Mouse (Mus musculus) midbrain, embryonic 13.5 days (tissue): Measurements from ENCODE around the gene Prr14. TPM values are rescaled to one million over a fixed set of nuclear protein-coding genes. Genes with fewer than 3 reads are reported as not detected.
A peak's percentile ranks its signal among the peaks of the same experiment; 100 is the strongest.
"Not testable (repeated sequence)": the region's sequence is repeated elsewhere in the genome, so short reads cannot be mapped to it uniquely, and the experiment has no call there.

Experiments
- ATAC-seq: fragments of 200-750 bp; cut with Nextera tagmentation; 2 replicates; pipeline ENCODE4 v1.8.0; 2017; ENCODE audit warnings: mild to moderate bottlenecking, moderate TSS enrichment, moderate library complexity
- H3K27ac ChIP-seq: fragments of 300-500 bp; sonication (generic); 2 replicates; pipeline ENCODE4 v1.5.1; 2015; ENCODE audit warnings: inconsistent platforms, mild to moderate bottlenecking, moderate library complexity
- H3K27me3 ChIP-seq: fragments of 300-500 bp; sonication (generic); 2 replicates; pipeline ENCODE4 v1.6.1; 2015; ENCODE audit warnings: mild to moderate bottlenecking, inconsistent platforms
- H3K36me3 ChIP-seq: fragments of 300-500 bp; sonication (generic); 2 replicates; pipeline ENCODE4 v1.6.1; 2015; ENCODE audit warnings: mild to moderate bottlenecking, inconsistent platforms
- H3K4me1 ChIP-seq: fragments of 300-500 bp; sonication (generic); replicated peaks from 2 replicates; pipeline ENCODE4 v1.6.1; 2015; ENCODE audit warnings: inconsistent platforms
- H3K4me2 ChIP-seq: fragments of 300-500 bp; sonication (generic); replicated peaks from 2 replicates; pipeline ENCODE4 v1.6.1; 2015; ENCODE audit warnings: moderate library complexity, mild to moderate bottlenecking, inconsistent platforms
- H3K4me3 ChIP-seq: fragments of 300-500 bp; sonication (generic); replicated peaks from 2 replicates; pipeline ENCODE4 v1.5.1; 2015; ENCODE audit warnings: mild to moderate bottlenecking, inconsistent platforms
- H3K9ac ChIP-seq: fragments of 300-500 bp; sonication (generic); replicated peaks from 2 replicates; pipeline ENCODE4 v1.6.1; 2015; ENCODE audit warnings: mild to moderate bottlenecking, inconsistent platforms
- H3K9me3 ChIP-seq: fragments of 300-500 bp; sonication (generic); 2 replicates; pipeline ENCODE4 v1.6.1; 2016; ENCODE audit warnings: mild to moderate bottlenecking, inconsistent platforms
- WGBS: fragments of 180-500 bp; shearing (Covaris S2); methylation state at CpG from one replicate; pipeline ENCODE4 v1.1.7; 2015; 5-methylcytosine and 5-hydroxymethylcytosine counted together
- polyA plus RNA-seq: library from polyadenylated mRNA; unstranded; fragments of >200 nt; fragmentation: Nextera tagmentation; extraction: Ambion mirVana; gene quantifications from 2 replicates; pipeline ENCODE4 v1.2.1, GENCODE M21; 2015

Gene Prr14
- polyA plus RNA-seq, 1 experiment from 2014 or later: 52.3 TPM

- Histone ChIP-seq H3K4me1 (peaks cover 42% of the 10 kb centered on the region), H3K4me3 (no peak overlapping the region), H3K27me3 (no peaks in the 10 kb centered on the region), H3K9ac (peak overlapping the region; percentile 7; the same call in 1 of the 2 replicates), H3K9me3 (no peaks in the 10 kb centered on the region), H3K36me3 (peaks cover 44% of the 10 kb centered on the region), H3K4me2 (no peak overlapping the region), H3K27ac (no peak overlapping the region)
- ATAC-seq: no peak
- 99% methylated on average over 2 of the region's 2 CpGs for whole genome bisulfite sequencing
These were observed 6.4 kb upstream of the Prr14 start for GRCm38 (mm10) chr7:127453056-127453455.

DNA sequence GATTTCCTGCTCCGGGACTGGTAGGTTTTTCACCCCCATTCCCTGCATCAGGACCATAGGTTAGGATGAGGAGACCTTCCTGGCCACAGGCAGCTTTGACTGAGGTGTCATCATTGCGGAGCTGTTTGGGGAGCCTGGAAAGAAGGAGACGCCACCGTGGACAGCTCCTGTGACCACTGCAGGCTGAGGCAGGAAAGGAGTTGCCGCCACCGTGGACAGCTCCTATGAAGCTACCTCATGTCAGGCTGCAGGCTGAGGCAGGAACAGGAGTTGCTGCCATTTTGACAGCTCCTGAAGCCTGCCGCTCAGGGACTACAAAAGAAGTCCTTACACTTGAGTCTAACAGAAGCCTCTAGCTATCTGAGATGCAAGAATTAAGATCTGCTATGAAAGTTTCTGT lies 4.5 kb upstream of the Prr14 start:
- ATAC-seq: no peak
- Histone ChIP-seq H3K9me3 (no peaks in the 10 kb centered on the region), H3K27me3 (no peaks in the 10 kb centered on the region), H3K9ac (no peak overlapping the region), H3K4me1 (peaks cover 36% of the 10 kb centered on the region), H3K4me2 (no peak overlapping the region), H3K4me3 (no peak overlapping the region), H3K36me3 (peaks cover 52% of the 10 kb centered on the region), H3K27ac (no peak overlapping the region)
- 99% methylated on average over 7 of the region's 7 CpGs for WGBS

GRCm38 (mm10) chr7:127458371-127459122 lies 864 bp upstream of the Prr14 start:
- H3K27me3 ChIP-seq, H3K4me3 ChIP-seq, H3K9ac ChIP-seq, H3K4me1 ChIP-seq, H3K27ac ChIP-seq, H3K9me3 ChIP-seq, ATAC-seq, H3K4me2 ChIP-seq: not testable (repeated sequence)
- peaks cover 54% of the 10 kb centered on the region for H3K36me3 ChIP-seq
- WGBS: 84% methylated on average over 3 of the region's 3 CpGs

GRCm38 (mm10) chr7:127465191-127465590 lies 5.8 kb downstream of the Prr14 start:
- Histone ChIP-seq H3K4me2 (no peak overlapping the region), H3K27me3 (no peaks in the 10 kb centered on the region), H3K9me3 (no peaks in the 10 kb centered on the region), H3K4me3 (no peak overlapping the region), H3K9ac (no peak overlapping the region), H3K4me1 (peaks cover 11% of the 10 kb centered on the region), H3K36me3 (peaks cover 49% of the 10 kb centered on the region), H3K27ac (no peak overlapping the region)
- 93% methylated on average over 3 of the region's 3 CpGs for WGBS
- no peak for ATAC-seq

GRCm38 (mm10) chr7:127465670-127466069 lies 6.3 kb downstream of the Prr14 start:
- WGBS: 96% methylated on average over 2 of the region's 2 CpGs
- not testable (repeated sequence) for H3K4me2 ChIP-seq, ATAC-seq, H3K9ac ChIP-seq, H3K9me3 ChIP-seq, H3K4me3 ChIP-seq, H3K27ac ChIP-seq, H3K27me3 ChIP-seq
- peaks cover 45% of the 10 kb centered on the region for H3K36me3 ChIP-seq
- H3K4me1 ChIP-seq: peaks cover 11% of the 10 kb centered on the region

GRCm38 (mm10) chr7:127466606-127467005 lies 7.2 kb downstream of the Prr14 start:
- Histone ChIP-seq H3K4me1 (peaks cover 11% of the 10 kb centered on the region), H3K27me3 (no peaks in the 10 kb centered on the region), H3K9ac (no peak overlapping the region), H3K4me3 (no peak overlapping the region), H3K36me3 (peaks cover 39% of the 10 kb centered on the region), H3K4me2 (no peak overlapping the region), H3K9me3 (no peaks in the 10 kb centered on the region), H3K27ac (no peak overlapping the region)
- no peak for ATAC-seq
- 96% methylated on average over 4 of the region's 4 CpGs for WGBS

DNA sequence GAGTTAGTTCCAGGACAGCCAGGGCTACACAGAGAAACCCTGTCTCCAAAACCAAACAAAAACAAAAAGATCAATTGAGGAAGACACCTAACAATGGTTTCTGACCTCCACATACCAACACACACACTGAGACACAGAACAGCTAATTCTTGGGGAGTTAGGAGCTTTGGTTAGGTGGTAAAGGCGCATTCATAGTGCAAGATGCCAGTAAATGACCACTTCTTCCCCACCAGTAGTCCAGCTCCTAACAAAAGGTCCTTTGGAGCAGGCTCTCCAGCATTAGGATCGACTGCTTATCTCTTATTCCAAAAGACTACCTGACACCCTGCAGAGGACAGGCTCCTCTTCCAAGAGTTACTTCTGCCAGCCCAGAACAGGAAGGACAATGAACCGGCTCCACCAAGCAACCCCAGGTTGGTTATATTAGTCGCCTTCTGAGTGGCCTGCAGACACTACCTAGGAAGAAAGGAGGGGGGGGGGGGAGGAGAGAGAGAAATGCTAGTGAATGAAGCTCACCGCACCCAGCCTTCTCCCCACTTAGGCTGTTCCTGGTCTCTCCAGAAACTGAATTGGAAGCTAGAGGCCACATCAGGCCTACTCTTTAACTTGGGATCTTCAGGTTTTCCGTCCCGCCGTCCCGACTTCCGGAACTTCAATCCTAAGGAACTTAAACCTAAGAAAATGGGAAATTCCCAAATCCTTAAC lies 10.8 kb downstream of the Prr14 start:
- whole genome bisulfite sequencing: 8% methylated on average over 10 of the region's 10 CpGs
- Histone ChIP-seq H3K4me1 (peaks cover 23% of the 10 kb centered on the region), H3K9me3 (no peaks in the 10 kb centered on the region), H3K27me3 (no peaks in the 10 kb centered on the region), H3K27ac (peak overlapping the region; percentile 98), H3K4me3 (peak overlapping the region; percentile 87), H3K36me3 (peaks cover 46% of the 10 kb centered on the region), H3K9ac (peak overlapping the region; percentile 98), H3K4me2 (peak overlapping the region; percentile 93)
- ATAC-seq: no peak; the same call in 1 of the 2 replicates

DNA sequence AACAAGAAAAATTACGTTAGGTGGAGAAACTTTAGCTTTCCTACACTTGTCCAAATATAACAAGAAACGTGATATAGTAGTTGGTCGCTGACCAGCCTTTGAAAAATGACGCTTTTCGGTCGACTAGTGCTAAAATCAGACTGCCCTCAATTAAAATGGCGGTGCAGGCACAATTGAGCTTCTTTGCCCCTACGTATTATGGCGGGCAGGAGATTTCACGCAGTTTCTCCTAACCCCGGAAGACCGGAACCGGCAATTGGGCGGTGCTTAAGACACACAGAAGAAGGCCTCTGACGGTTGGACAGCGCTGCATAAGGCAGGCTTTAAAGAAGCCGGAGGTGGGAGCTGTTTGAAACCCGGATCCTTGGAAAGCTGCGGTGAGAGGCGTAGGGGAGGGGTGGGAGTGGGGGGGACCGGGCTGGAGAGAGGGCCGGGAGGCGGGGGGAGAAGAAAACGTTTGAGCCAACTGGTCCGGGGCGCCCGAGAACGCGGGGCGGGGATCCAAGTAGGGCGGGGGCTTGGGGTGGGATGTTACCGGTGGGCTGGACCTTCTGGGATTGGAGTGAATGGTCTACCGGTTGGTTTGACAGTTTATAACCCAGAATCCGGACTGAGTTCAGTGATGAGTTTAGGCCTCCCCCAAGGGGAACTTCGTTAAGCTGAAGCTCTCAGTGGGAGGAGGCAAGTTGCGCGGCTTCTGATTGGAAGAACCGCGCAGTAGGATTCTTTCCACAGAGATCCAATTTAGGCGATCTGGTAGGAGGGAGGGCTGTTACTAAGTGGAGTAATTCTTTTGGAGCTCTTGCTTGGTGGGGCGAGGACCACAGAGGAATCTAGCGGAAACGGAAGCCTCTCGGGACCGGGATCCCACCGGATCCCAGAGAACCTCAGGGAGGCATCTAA lies 11.6 kb downstream of the Prr14 start:
- peak; percentile 96 for ATAC-seq
- H3K9ac ChIP-seq: peak overlapping the region; percentile 98
- peak overlapping the region; percentile 93 for H3K4me2 ChIP-seq
- H3K36me3 ChIP-seq: peaks cover 47% of the 10 kb centered on the region
- peaks cover 23% of the 10 kb centered on the region for H3K4me1 ChIP-seq
- peak overlapping the region; percentile 87 for H3K4me3 ChIP-seq
- under 1% methylated on average over 46 of the region's 46 CpGs for WGBS
- peak overlapping the region; percentile 98 for H3K27ac ChIP-seq
- H3K9me3 ChIP-seq: no peaks in the 10 kb centered on the region
- no peaks in the 10 kb centered on the region for H3K27me3 ChIP-seq

DNA sequence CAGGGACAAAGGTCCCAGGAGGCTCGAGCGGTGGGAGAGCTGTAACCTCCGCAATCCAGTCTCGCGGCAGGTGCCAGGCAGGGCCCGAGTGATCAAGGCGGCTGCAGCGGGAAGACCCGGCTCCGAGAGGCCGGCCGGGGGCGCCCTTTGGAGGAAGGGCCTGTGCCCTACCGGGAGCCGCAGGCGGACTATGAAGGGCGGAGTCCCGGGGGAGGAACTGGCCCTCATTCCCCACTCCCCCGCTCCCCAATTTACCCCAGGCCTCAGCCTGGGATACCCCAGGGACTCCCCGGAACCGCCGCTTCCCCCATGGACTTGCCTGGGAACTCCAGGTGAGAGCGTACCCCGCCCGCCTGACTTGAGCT lies 12.2 kb downstream of the Prr14 start:
- no peaks in the 10 kb centered on the region for H3K9me3 ChIP-seq
- H3K4me2 ChIP-seq: peak overlapping the region; percentile 93
- H3K4me1 ChIP-seq: peaks cover 24% of the 10 kb centered on the region
- H3K4me3 ChIP-seq: peak overlapping the region; percentile 87
- under 1% methylated on average over 22 of the region's 25 CpGs for WGBS
- peaks cover 48% of the 10 kb centered on the region for H3K36me3 ChIP-seq
- H3K27me3 ChIP-seq: no peaks in the 10 kb centered on the region
- H3K27ac ChIP-seq: peak overlapping the region; percentile 98
- ATAC-seq: peak; percentile 15
- peak overlapping the region; percentile 98 for H3K9ac ChIP-seq

DNA sequence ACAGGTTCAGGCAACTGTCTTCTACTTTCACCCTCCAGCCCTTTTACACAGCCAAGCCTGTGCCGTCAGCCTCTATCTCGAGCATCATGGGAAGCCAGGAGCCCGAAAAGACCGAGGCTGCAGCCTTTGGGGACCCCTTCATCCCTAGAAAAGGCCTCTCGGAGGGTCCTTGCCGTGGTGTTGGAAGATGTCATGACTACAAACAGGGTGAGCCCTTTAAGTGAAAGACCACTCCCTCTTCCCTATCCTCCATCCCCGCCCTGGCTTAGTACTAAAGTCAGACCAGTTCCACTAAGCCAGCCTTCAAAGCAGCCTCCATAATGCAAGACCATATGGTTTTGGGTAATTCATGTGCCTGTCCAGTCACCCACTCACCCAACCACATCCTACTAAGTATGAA lies 12.6 kb downstream of the Prr14 start:
- no peak; the same call in 1 of the 2 replicates for ATAC-seq
- Histone ChIP-seq H3K27me3 (no peaks in the 10 kb centered on the region), H3K4me3 (peak overlapping the region; percentile 87), H3K36me3 (peaks cover 47% of the 10 kb centered on the region), H3K4me1 (peaks cover 28% of the 10 kb centered on the region), H3K4me2 (peak overlapping the region; percentile 93), H3K27ac (peak overlapping the region; percentile 98), H3K9ac (peak overlapping the region; percentile 98), H3K9me3 (no peaks in the 10 kb centered on the region)
- WGBS: 1% methylated on average over 7 of the region's 7 CpGs

DNA sequence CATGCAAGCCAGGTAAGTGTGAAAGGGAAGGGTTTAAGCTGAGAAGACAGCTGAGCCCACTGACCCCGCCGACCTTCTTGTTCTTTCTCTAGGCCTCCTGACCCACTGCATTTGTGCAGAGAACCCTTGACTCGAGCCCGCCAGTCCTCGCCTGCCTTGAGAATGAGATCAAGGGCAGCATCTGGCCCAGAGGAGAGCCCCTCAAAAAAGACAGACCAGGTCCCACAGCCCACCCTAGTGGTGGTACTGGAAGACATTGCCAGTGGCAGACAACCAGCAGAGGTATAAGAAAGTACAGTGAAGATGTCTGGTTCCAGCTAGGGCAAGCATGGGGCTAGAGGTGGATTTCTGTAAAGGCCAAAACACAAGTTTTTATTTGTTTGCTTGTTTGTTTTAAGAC lies 14.3 kb downstream of the Prr14 start:
- peaks cover 32% of the 10 kb centered on the region for H3K4me1 ChIP-seq
- WGBS: 80% methylated on average over 5 of the region's 5 CpGs
- no peak overlapping the region for H3K9ac ChIP-seq
- no peaks in the 10 kb centered on the region for H3K27me3 ChIP-seq
- no peak overlapping the region for H3K4me2 ChIP-seq
- no peak overlapping the region for H3K4me3 ChIP-seq
- ATAC-seq: no peak
- peaks cover 36% of the 10 kb centered on the region for H3K36me3 ChIP-seq
- H3K9me3 ChIP-seq: no peaks in the 10 kb centered on the region
- no peak overlapping the region for H3K27ac ChIP-seq
